Mouse (Mus musculus): ENCODE measurements around the gene Ranbp3l. TPM values are rescaled to one million over a fixed set of nuclear protein-coding genes. Genes with fewer than 3 reads are reported as not detected.
"Not testable (repeated sequence)": the region's sequence is repeated elsewhere in the genome, so short reads cannot be mapped to it uniquely, and the experiment has no call there.

Ranbp3l gene
- not detected for total RNA-seq (2021)
- long read RNA-seq, experiment 1 = 0 reads
- long read RNA-seq, experiment 2 = 0 reads

GRCm38 (mm10) chr15:8967573-8968228 lies at the start of gene Ranbp3l:
Ranbp3l (plus strand) TSS chr15:8967949.
- peak in 1 of 2 experiments; percentile 9 for DNase-seq

- no peak for DNase-seq
Measured at GRCm38 (mm10) chr15:8930061-8930460, 37.7 kb upstream of the Ranbp3l start.

- DNase-seq = no peak
Measured at GRCm38 (mm10) chr15:8936911-8937310, 30.8 kb upstream of the Ranbp3l start.

GRCm38 (mm10) chr15:8940861-8941260 lies 26.9 kb upstream of the Ranbp3l start:
- no peak for DNase-seq

- no peak for DNase-seq
Measured at GRCm38 (mm10) chr15:8950856-8951255, 16.9 kb upstream of the Ranbp3l start.

- DNase-seq = no peak
Measured at GRCm38 (mm10) chr15:8963323-8963722, 4.4 kb upstream of the Ranbp3l start.

GRCm38 (mm10) chr15:8968229-8968595 lies 463 bp downstream of the Ranbp3l start:
- DNase-seq = no peak

GRCm38 (mm10) chr15:8969061-8969635 lies 1.4 kb downstream of the Ranbp3l start:
- DNase-seq = no peak

GRCm38 (mm10) chr15:8991211-8991610 lies 23.5 kb downstream of the Ranbp3l start:
- DNase-seq = no peak

GRCm38 (mm10) chr15:8991859-8992838 lies 24.4 kb downstream of the Ranbp3l start:
- DNase-seq = no peak

- no peak for DNase-seq
Measured at GRCm38 (mm10) chr15:8994608-8995277, 27.0 kb downstream of the Ranbp3l start.

GRCm38 (mm10) chr15:8995490-8995889 lies 27.7 kb downstream of the Ranbp3l start:
- DNase-seq = no peak

GRCm38 (mm10) chr15:9002762-9003161 lies 35.0 kb downstream of the Ranbp3l start:
- DNase-seq = no peak

GRCm38 (mm10) chr15:9009196-9009595 lies 41.4 kb downstream of the Ranbp3l start:
- no peak for DNase-seq

GRCm38 (mm10) chr15:9014541-9014940 lies 46.8 kb downstream of the Ranbp3l start:
- DNase-seq = no peak

GRCm38 (mm10) chr15:9015496-9015895 lies 47.7 kb downstream of the Ranbp3l start:
- DNase-seq = not testable (repeated sequence)

- DNase-seq = no peak
Measured at GRCm38 (mm10) chr15:9055704-9056103, 88.0 kb downstream of the Ranbp3l start.

GRCm38 (mm10) chr15:9059856-9060255 lies 92.1 kb downstream of the Ranbp3l start:
- DNase-seq = no peak

- DNase-seq = peak in 1 of 2 experiments; percentile 15
Measured at GRCm38 (mm10) chr15:9061150-9061882, 93.6 kb downstream of the Ranbp3l start.

- DNase-seq = no peak
Measured at GRCm38 (mm10) chr15:9068881-9069280, 101.1 kb downstream of the Ranbp3l start.

- DNase-seq = no peak
Measured at GRCm38 (mm10) chr15:9070353-9070752, 102.6 kb downstream of the Ranbp3l start.

Data from heart, adult 18-20 months (tissue).